Mouse (Mus musculus) lung, embryonic 16.5 days (tissue): ENCODE data around the gene Faf2. TPM values are rescaled to one million over a fixed set of nuclear protein-coding genes. Genes with fewer than 3 reads are reported as not detected.

ENCODE experiments used
- ATAC-seq: fragments of 200-750 bp; cut with Nextera tagmentation; 2 replicates; pipeline ENCODE4 v1.8.0; 2017; ENCODE audit warnings: low read depth, mild to moderate bottlenecking, moderate library complexity
- H3K27ac ChIP-seq: fragments of 300-500 bp; sonication (generic); 2 replicates; pipeline ENCODE4 v1.5.1; 2014; ENCODE audit warnings: mild to moderate bottlenecking, control low read depth, low read length
- H3K27me3 ChIP-seq: fragments of 300-500 bp; sonication (generic); 2 replicates; pipeline ENCODE4 v1.6.1; 2014; ENCODE audit warnings: low read depth, low read length, mixed read lengths; ENCODE audit not compliant: control insufficient read depth, insufficient read depth
- H3K36me3 ChIP-seq: fragments of 300-500 bp; sonication (generic); 2 replicates; pipeline ENCODE4 v1.6.1; 2014; ENCODE audit warnings: low read length; ENCODE audit not compliant: control insufficient read depth, insufficient read depth
- H3K4me1 ChIP-seq: fragments of 300-500 bp; sonication (generic); replicated peaks from 2 replicates; pipeline ENCODE4 v1.6.1; 2014; ENCODE audit warnings: low read length, mixed read lengths; ENCODE audit not compliant: control insufficient read depth, insufficient read depth
- H3K4me2 ChIP-seq: fragments of 300-500 bp; sonication (generic); 2 replicates; pipeline ENCODE4 v1.6.1; 2014; ENCODE audit warnings: low read depth, low read length, control low read depth
- H3K4me3 ChIP-seq: fragments of 300-500 bp; sonication (generic); 2 replicates; pipeline ENCODE4 v1.5.1; 2014; ENCODE audit warnings: mild to moderate bottlenecking, low read length, control low read depth
- H3K9ac ChIP-seq: fragments of 300-500 bp; sonication (generic); 2 replicates; pipeline ENCODE4 v1.6.1; 2014; ENCODE audit warnings: low read length, control low read depth
- H3K9me3 ChIP-seq: fragments of 300-500 bp; sonication (generic); 2 replicates; pipeline ENCODE4 v1.6.1; 2016; ENCODE audit warnings: low read length; ENCODE audit not compliant: control insufficient read depth
- WGBS: fragments of 180-500 bp; shearing (Covaris S2); extraction: QIAGEN DNeasy Blood & Tissue Kit; methylation state at CpG from one replicate; pipeline ENCODE4 v1.1.7; 2014; 5-methylcytosine and 5-hydroxymethylcytosine counted together
- polyA plus RNA-seq: library from polyadenylated mRNA; unstranded; fragments of >200 nt; fragmentation: Nextera tagmentation; extraction: Ambion mirVana; gene quantifications from 2 replicates; pipeline ENCODE4 v1.2.1, GENCODE M21; 2015

Faf2 gene
- polyA plus RNA-seq, 1 experiment from 2014 or later: 72.1 TPM

- WGBS: 54% methylated on average over 5 of the region's 5 CpGs
- Histone ChIP-seq H3K4me3 (no peak overlapping the region), H3K9me3 (no peaks in the 10 kb centered on the region), H3K4me1 (no peaks in the 10 kb centered on the region), H3K4me2 (no peak overlapping the region), H3K27me3 (no peaks in the 10 kb centered on the region), H3K9ac (no peak overlapping the region), H3K27ac (no peak overlapping the region), H3K36me3 (peaks cover 43% of the 10 kb centered on the region)
- ATAC-seq: no peak
Measured at GRCm38 (mm10) chr13:54660877-54661276, 39.3 kb downstream of the Faf2 start.

- Histone ChIP-seq H3K9ac (no peak overlapping the region), H3K4me2 (no peak overlapping the region), H3K4me3 (no peak overlapping the region), H3K27ac (no peak overlapping the region), H3K36me3 (peaks cover 42% of the 10 kb centered on the region), H3K4me1 (no peaks in the 10 kb centered on the region), H3K9me3 (no peaks in the 10 kb centered on the region), H3K27me3 (no peaks in the 10 kb centered on the region)
- no peak for ATAC-seq
- 73% methylated on average over 12 of the region's 12 CpGs for WGBS
Measured at GRCm38 (mm10) chr13:54661358-54661757, 39.8 kb downstream of the Faf2 start.

GRCm38 (mm10) chr13:54663999-54664398, 42.4 kb downstream of the Faf2 start:
- H3K36me3 ChIP-seq: peaks cover 24% of the 10 kb centered on the region

GRCm38 (mm10) chr13:54664509-54664908, 42.9 kb downstream of the Faf2 start:
- ATAC-seq: no peak
- Histone ChIP-seq H3K36me3 (peaks cover 24% of the 10 kb centered on the region), H3K27me3 (no peaks in the 10 kb centered on the region), H3K27ac (no peak overlapping the region), H3K4me3 (no peak overlapping the region), H3K4me2 (no peak overlapping the region), H3K9ac (no peak overlapping the region), H3K4me1 (no peaks in the 10 kb centered on the region), H3K9me3 (no peaks in the 10 kb centered on the region)
- WGBS: 80% methylated on average over 1 of the region's 1 CpGs

More at GRCm38 (mm10) chr13:54663999-54664398, 42.4 kb downstream of the Faf2 start:
- ATAC-seq: no peak
- H3K9me3 ChIP-seq: no peaks in the 10 kb centered on the region
- no peak overlapping the region for H3K27ac ChIP-seq
- H3K27me3 ChIP-seq: no peaks in the 10 kb centered on the region
- WGBS: 71% methylated on average over 4 of the region's 4 CpGs
- no peaks in the 10 kb centered on the region for H3K4me1 ChIP-seq
- no peak overlapping the region for H3K9ac ChIP-seq
- no peak overlapping the region for H3K4me2 ChIP-seq
- no peak overlapping the region for H3K4me3 ChIP-seq

- Histone ChIP-seq H3K9ac (no peak overlapping the region), H3K27me3 (no peaks in the 10 kb centered on the region), H3K4me2 (no peak overlapping the region), H3K9me3 (no peaks in the 10 kb centered on the region), H3K27ac (no peak overlapping the region), H3K4me1 (no peaks in the 10 kb centered on the region), H3K4me3 (no peak overlapping the region), H3K36me3 (peaks cover 24% of the 10 kb centered on the region)
- 71% methylated on average over 7 of the region's 7 CpGs for WGBS
- no peak for ATAC-seq
Measured at GRCm38 (mm10) chr13:54665062-54665461, 43.5 kb downstream of the Faf2 start.

- no peak for ATAC-seq
- 53% methylated on average over 2 of the region's 2 CpGs for WGBS
- Histone ChIP-seq H3K36me3 (0 out of 2 replicates have a peak, but pooled peaks cover 3% of the 10 kb centered on the region), H3K4me3 (no peak overlapping the region), H3K4me1 (no peaks in the 10 kb centered on the region), H3K4me2 (no peak overlapping the region), H3K9me3 (no peaks in the 10 kb centered on the region), H3K27ac (no peak overlapping the region), H3K27me3 (no peaks in the 10 kb centered on the region), H3K9ac (no peak overlapping the region)
Measured at GRCm38 (mm10) chr13:54670491-54670890, 48.9 kb downstream of the Faf2 start.

GRCm38 (mm10) chr13:54675895-54676590, 54.5 kb downstream of the Faf2 start:
- Histone ChIP-seq H3K27ac (peak overlapping the region; percentile 36), H3K27me3 (no peaks in the 10 kb centered on the region), H3K4me3 (no peak overlapping the region), H3K9ac (no peak overlapping the region), H3K4me1 (no peaks in the 10 kb centered on the region), H3K4me2 (no peak overlapping the region), H3K36me3 (peaks cover 17% of the 10 kb centered on the region), H3K9me3 (no peaks in the 10 kb centered on the region)
- 48% methylated on average over 11 of the region's 11 CpGs for WGBS
- ATAC-seq: peak; percentile 73

GRCm38 (mm10) chr13:54678263-54678662, 56.7 kb downstream of the Faf2 start:
- WGBS: 67% methylated on average over 4 of the region's 4 CpGs
- no peaks in the 10 kb centered on the region for H3K4me1 ChIP-seq
- H3K4me3 ChIP-seq: no peak overlapping the region
- no peak for ATAC-seq
- H3K4me2 ChIP-seq: no peak overlapping the region
- no peak overlapping the region for H3K9ac ChIP-seq
- H3K27me3 ChIP-seq: no peaks in the 10 kb centered on the region
- H3K9me3 ChIP-seq: no peaks in the 10 kb centered on the region
- no peak overlapping the region for H3K27ac ChIP-seq
- peaks cover 36% of the 10 kb centered on the region for H3K36me3 ChIP-seq

GRCm38 (mm10) chr13:54680184-54680853, 58.7 kb downstream of the Faf2 start:
- ATAC-seq: no peak
- peaks cover 42% of the 10 kb centered on the region for H3K36me3 ChIP-seq
- 80% methylated on average over 17 of the region's 17 CpGs for WGBS

More at GRCm38 (mm10) chr13:54680184-54680853, 58.7 kb downstream of the Faf2 start:
- Histone ChIP-seq H3K9me3 (no peaks in the 10 kb centered on the region), H3K4me3 (no peak overlapping the region), H3K9ac (no peak overlapping the region), H3K4me1 (peaks cover 8% of the 10 kb centered on the region), H3K27me3 (no peaks in the 10 kb centered on the region), H3K4me2 (no peak overlapping the region), H3K27ac (no peak overlapping the region)
